Mouse (Mus musculus): Measurements from ENCODE around the gene Gm2237. TPM values are rescaled to one million over a fixed set of nuclear protein-coding genes. Genes with fewer than 3 reads are reported as not detected.
"Not testable (repeated sequence)": the region's sequence is repeated elsewhere in the genome, so short reads cannot be mapped to it uniquely, and the experiment has no call there.

Gm2237 gene
- polyA plus RNA-seq (2014; fragmentation: Nextera tagmentation; extraction: Ambion mirVana), result 6.5 and 7.1 TPM in 2 replicates

GRCm38 (mm10) chr14:19584804-19585667 is at the start of gene Gm2237:
Gene Gm2237, minus strand, starts transcription at chr14:19585135.
- peak within 1 kb of the TSS; percentile 43 for H3K4me3 ChIP-seq (replicated peaks; ENCODE audit: low read length)
- H3K4me1 ChIP-seq (replicated peaks; ENCODE audit: control insufficient read depth, insufficient read depth, low read length); H3K27me3 ChIP-seq (ENCODE audit: control insufficient read depth, insufficient read depth, low read length); H3K36me3 ChIP-seq (replicated peaks; ENCODE audit: control insufficient read depth, insufficient read depth); H3K9me3 ChIP-seq (ENCODE audit: control insufficient read depth, low read length); ATAC-seq (ENCODE audit: low FRiP score): not testable (repeated sequence)
- WGBS, result 0% methylated on average over 5 of the region's 62 CpGs
- DNase-seq (ENCODE audit: low spot score), result peak; percentile 20
- H3K9ac ChIP-seq, result peak within 1 kb of the TSS; percentile 60
- H3K27ac ChIP-seq, result peak within 1 kb of the TSS; percentile 66; the same call in 1 of the 2 replicates
- peak within 1 kb of the TSS; percentile 50 for H3K4me2 ChIP-seq (replicated peaks)

GRCm38 (mm10) chr14:19602481-19602880 is 17.5 kb upstream of the Gm2237 start, which contains the start of gene Gm5458:
Gene Gm5458, minus strand, starts transcription at chr14:19602581.
- not testable (repeated sequence) for H3K4me2 ChIP-seq (replicated peaks); DNase-seq (ENCODE audit: low spot score); H3K27me3 ChIP-seq (ENCODE audit: control insufficient read depth, insufficient read depth, low read length); ATAC-seq (ENCODE audit: low FRiP score); H3K9me3 ChIP-seq (ENCODE audit: control insufficient read depth, low read length); H3K4me1 ChIP-seq (replicated peaks; ENCODE audit: control insufficient read depth, insufficient read depth, low read length); H3K9ac ChIP-seq; H3K36me3 ChIP-seq (replicated peaks; ENCODE audit: control insufficient read depth, insufficient read depth); H3K4me3 ChIP-seq (replicated peaks; ENCODE audit: low read length); H3K27ac ChIP-seq
- 82% methylated on average over 1 of the region's 2 CpGs for WGBS

- H3K4me3 ChIP-seq (replicated peaks; ENCODE audit: low read length); H3K27me3 ChIP-seq (ENCODE audit: control insufficient read depth, insufficient read depth, low read length); H3K4me1 ChIP-seq (replicated peaks; ENCODE audit: control insufficient read depth, insufficient read depth, low read length); H3K27ac ChIP-seq; DNase-seq (ENCODE audit: low spot score); ATAC-seq (ENCODE audit: low FRiP score); H3K9me3 ChIP-seq (ENCODE audit: control insufficient read depth, low read length); H3K4me2 ChIP-seq (replicated peaks); H3K9ac ChIP-seq; H3K36me3 ChIP-seq (replicated peaks; ENCODE audit: control insufficient read depth, insufficient read depth): not testable (repeated sequence)
- 71% methylated on average over 1 of the region's 3 CpGs for WGBS
Measured at GRCm38 (mm10) chr14:19549863-19550262, 35.1 kb downstream of the Gm2237 start, which contains the start of gene Gm2244. Gene Gm2244, minus strand, starts transcription at chr14:19549963.

Other genes starting within 250 kb of the Gm2237 start
- gene Gm21738, start 166.2 kb downstream of the Gm2237 start, polyA plus RNA-seq (2014; fragmentation: Nextera tagmentation; extraction: Ambion mirVana), result 0.41 TPM in 1 of 2 replicates, not detected in the other
- 0.44 and 0.64 TPM in 2 replicates for gene Gm2244, start 35.2 kb downstream of the Gm2237 start, polyA plus RNA-seq (2014; fragmentation: Nextera tagmentation; extraction: Ambion mirVana)
- gene Gm5458, start 17.4 kb upstream of the Gm2237 start, polyA plus RNA-seq (2014; fragmentation: Nextera tagmentation; extraction: Ambion mirVana), result not detected in 2 replicates
- gene Nid2, start 166.1 kb upstream of the Gm2237 start, polyA plus RNA-seq (2014; fragmentation: Nextera tagmentation; extraction: Ambion mirVana), result 46.3 and 48.7 TPM in 2 replicates
- 172 and 182 TPM in 2 replicates for gene Rtraf, start 238.7 kb upstream of the Gm2237 start, polyA plus RNA-seq (2014; fragmentation: Nextera tagmentation; extraction: Ambion mirVana)

Data from hindbrain, embryonic 14.5 days (tissue).